Mouse (Mus musculus) neural tube, embryonic 11.5 days (tissue): ENCODE data around the gene Lztr1. TPM values are rescaled to one million over a fixed set of nuclear protein-coding genes. Genes with fewer than 3 reads are reported as not detected.
A peak's percentile ranks its signal among the peaks of the same experiment; 100 is the strongest.
"Not testable (repeated sequence)": the region's sequence is repeated elsewhere in the genome, so short reads cannot be mapped to it uniquely, and the experiment has no call there.

Source experiments
- ATAC-seq: fragments of 200-750 bp; cut with Nextera tagmentation; 2 replicates; pipeline ENCODE4 v1.8.0; 2017; ENCODE audit warnings: moderate number of reproducible peaks, mild to moderate bottlenecking, moderate TSS enrichment, moderate library complexity; ENCODE audit not compliant: insufficient read depth, low FRiP score, low TSS enrichment
- DNase-seq: peaks from one replicate; pipeline ENCODE4 v3.0.0-alpha.2; 2015; ENCODE audit warnings: low spot score
- H3K27ac ChIP-seq: fragments of 300-500 bp; sonication (generic); 2 replicates; pipeline ENCODE4 v1.5.1; 2014; ENCODE audit warnings: low read depth, mild to moderate bottlenecking, low read length
- H3K27me3 ChIP-seq: fragments of 300-500 bp; sonication (generic); 2 replicates; pipeline ENCODE4 v1.6.1; 2014; ENCODE audit warnings: mild to moderate bottlenecking, low read length, mixed read lengths; ENCODE audit not compliant: control insufficient read depth, insufficient read depth
- H3K36me3 ChIP-seq: fragments of 300-500 bp; sonication (generic); 2 replicates; pipeline ENCODE4 v1.6.1; 2014; ENCODE audit warnings: mild to moderate bottlenecking, low read length, moderate library complexity, mixed read lengths; ENCODE audit not compliant: control insufficient read depth, insufficient read depth
- H3K4me1 ChIP-seq: fragments of 300-500 bp; sonication (generic); 2 replicates; pipeline ENCODE4 v1.6.1; 2014; ENCODE audit warnings: low read length, mixed read lengths; ENCODE audit not compliant: control insufficient read depth, insufficient read depth
- H3K4me2 ChIP-seq: fragments of 300-500 bp; sonication (generic); 2 replicates; pipeline ENCODE4 v1.6.1; 2014; ENCODE audit warnings: low read depth, mild to moderate bottlenecking, moderate library complexity
- H3K4me3 ChIP-seq: fragments of 300-500 bp; sonication (generic); 2 replicates; pipeline ENCODE4 v1.5.1; 2014; ENCODE audit warnings: low read depth, low read length
- H3K9ac ChIP-seq: fragments of 300-500 bp; sonication (generic); 2 replicates; pipeline ENCODE4 v1.6.1; 2014; ENCODE audit warnings: mild to moderate bottlenecking, low read length
- H3K9me3 ChIP-seq: fragments of 300-500 bp; sonication (generic); 2 replicates; pipeline ENCODE4 v1.6.1; 2016; ENCODE audit warnings: low read length; ENCODE audit not compliant: control insufficient read depth
- WGBS: fragments of 180-500 bp; shearing (Covaris S2); extraction: QIAGEN DNeasy Blood & Tissue Kit; methylation state at CpG from one replicate; pipeline ENCODE4 v1.1.7; 2014; 5-methylcytosine and 5-hydroxymethylcytosine counted together
- polyA plus RNA-seq: library from polyadenylated mRNA; unstranded; fragments of >200 nt; fragmentation: Nextera tagmentation; extraction: Ambion mirVana; gene quantifications from 2 replicates; pipeline ENCODE4 v1.2.1, GENCODE M21; 2014

Lztr1 gene
- polyA plus RNA-seq, 1 experiment from 2014 or later = 92.7 TPM

DNA sequence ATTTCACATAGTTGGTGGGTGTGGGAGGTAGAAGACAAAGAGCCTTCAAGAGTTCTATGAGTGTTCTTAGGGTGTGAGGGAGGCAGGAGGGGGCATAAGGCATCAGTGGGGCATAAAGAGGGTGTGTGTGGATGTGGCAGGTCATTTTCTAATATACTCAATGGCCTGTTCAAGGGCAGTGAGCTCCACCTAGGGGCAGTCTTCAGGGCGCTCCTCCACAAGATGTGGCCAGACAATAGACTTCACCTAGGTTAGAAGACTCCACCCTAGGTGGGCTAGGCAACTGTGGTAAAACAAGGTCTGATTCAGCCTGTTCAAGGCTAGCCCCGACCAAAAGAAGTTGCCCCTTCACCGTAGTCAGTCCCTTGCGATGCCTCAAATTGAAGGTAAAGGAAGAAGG, 23.8 kb downstream of the Lztr1 start:
- H3K4me2 ChIP-seq = no peak overlapping the region; the same call in 1 of the 2 replicates
- WGBS = 53% methylated on average over 4 of the region's 4 CpGs
- DNase-seq = no peak

DNA sequence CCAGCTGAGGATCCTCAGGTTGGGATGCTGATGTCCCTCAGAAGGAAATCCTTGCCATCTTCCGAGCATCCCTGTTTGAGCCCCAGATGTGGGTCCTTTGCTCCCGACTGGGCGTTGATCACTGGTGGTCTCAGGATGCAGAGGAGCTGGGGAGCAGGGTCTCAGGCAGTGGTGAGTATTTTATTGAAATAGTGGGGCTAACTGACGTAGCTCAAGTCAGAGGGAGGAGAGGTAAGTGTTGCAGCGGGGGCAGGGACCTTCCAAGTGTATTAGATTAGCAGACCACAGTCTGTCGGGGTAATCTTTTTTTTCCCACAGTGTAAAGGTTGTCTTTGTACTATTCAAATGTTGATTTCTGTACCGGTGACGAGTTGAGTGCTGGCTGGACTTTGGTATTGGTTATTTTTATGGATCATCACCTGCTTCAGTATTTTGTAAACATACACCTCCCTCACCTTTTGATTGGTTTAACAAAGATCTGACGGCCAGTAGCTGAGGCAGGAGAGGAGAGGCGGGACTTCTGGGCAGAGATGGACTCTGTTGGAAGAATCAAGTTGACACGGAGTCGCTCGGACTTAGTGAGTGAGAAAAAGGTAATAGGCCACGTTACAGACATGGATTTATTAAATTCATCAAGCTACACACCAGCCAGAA, 24.3 kb downstream of the Lztr1 start:
- Histone ChIP-seq H3K4me3 (no peak overlapping the region), H3K36me3 (peaks cover 4% of the 10 kb centered on the region), H3K4me2 (no peak overlapping the region), H3K27me3 (no peaks in the 10 kb centered on the region), H3K9me3 (no peaks in the 10 kb centered on the region), H3K9ac (no peak overlapping the region), H3K4me1 (peaks cover 6% of the 10 kb centered on the region; the same call in 1 of the 2 replicates), H3K27ac (no peak overlapping the region)
- ATAC-seq (no peak), DNase-seq (no peak)
- WGBS = 69% methylated on average over 14 of the region's 14 CpGs

More for the DNA sequence above, 23.8 kb downstream of the Lztr1 start:
- ATAC-seq = no peak
- Histone ChIP-seq H3K9me3 (no peaks in the 10 kb centered on the region), H3K4me1 (peaks cover 6% of the 10 kb centered on the region; the same call in 1 of the 2 replicates), H3K4me3 (no peak overlapping the region), H3K9ac (no peak overlapping the region), H3K36me3 (peaks cover 8% of the 10 kb centered on the region), H3K27me3 (no peaks in the 10 kb centered on the region), H3K27ac (no peak overlapping the region)

- Histone ChIP-seq H3K9ac (no peak overlapping the region), H3K4me1 (peaks cover 4% of the 10 kb centered on the region; the same call in 1 of the 2 replicates), H3K27ac (no peak overlapping the region), H3K36me3 (no peaks in the 10 kb centered on the region), H3K27me3 (no peaks in the 10 kb centered on the region), H3K9me3 (no peaks in the 10 kb centered on the region), H3K4me2 (no peak overlapping the region), H3K4me3 (no peak overlapping the region)
- ATAC-seq (no peak), DNase-seq (no peak)
- WGBS = 84% methylated on average over 3 of the region's 3 CpGs
These were observed 28.1 kb downstream of the Lztr1 start for GRCm38 (mm10) chr16:17536584-17536983.

- Histone ChIP-seq H3K27me3 (no peaks in the 10 kb centered on the region), H3K4me3 (no peak overlapping the region)
- no peak for ATAC-seq
These were observed 34.1 kb downstream of the Lztr1 start for GRCm38 (mm10) chr16:17542632-17543031.

GRCm38 (mm10) chr16:17552837-17553236, 44.3 kb downstream of the Lztr1 start:
- Histone ChIP-seq H3K36me3 (no peaks in the 10 kb centered on the region), H3K9ac (no peak overlapping the region), H3K4me1 (peaks cover 3% of the 10 kb centered on the region; the same call in 1 of the 2 replicates), H3K9me3 (no peaks in the 10 kb centered on the region), H3K27ac (no peak overlapping the region), H3K4me2 (no peak overlapping the region), H3K27me3 (no peaks in the 10 kb centered on the region), H3K4me3 (no peak overlapping the region)
- ATAC-seq (no peak), DNase-seq (no peak)
- 80% methylated on average over 7 of the region's 7 CpGs for WGBS

More at GRCm38 (mm10) chr16:17542632-17543031, 34.1 kb downstream of the Lztr1 start:
- no peaks in the 10 kb centered on the region for H3K9me3 ChIP-seq
- 79% methylated on average over 2 of the region's 2 CpGs for WGBS
- H3K4me1 ChIP-seq = no peaks in the 10 kb centered on the region
- H3K36me3 ChIP-seq = no peaks in the 10 kb centered on the region
- no peak for DNase-seq
- H3K4me2 ChIP-seq = no peak overlapping the region
- no peak overlapping the region for H3K27ac ChIP-seq
- H3K9ac ChIP-seq = no peak overlapping the region

DNA sequence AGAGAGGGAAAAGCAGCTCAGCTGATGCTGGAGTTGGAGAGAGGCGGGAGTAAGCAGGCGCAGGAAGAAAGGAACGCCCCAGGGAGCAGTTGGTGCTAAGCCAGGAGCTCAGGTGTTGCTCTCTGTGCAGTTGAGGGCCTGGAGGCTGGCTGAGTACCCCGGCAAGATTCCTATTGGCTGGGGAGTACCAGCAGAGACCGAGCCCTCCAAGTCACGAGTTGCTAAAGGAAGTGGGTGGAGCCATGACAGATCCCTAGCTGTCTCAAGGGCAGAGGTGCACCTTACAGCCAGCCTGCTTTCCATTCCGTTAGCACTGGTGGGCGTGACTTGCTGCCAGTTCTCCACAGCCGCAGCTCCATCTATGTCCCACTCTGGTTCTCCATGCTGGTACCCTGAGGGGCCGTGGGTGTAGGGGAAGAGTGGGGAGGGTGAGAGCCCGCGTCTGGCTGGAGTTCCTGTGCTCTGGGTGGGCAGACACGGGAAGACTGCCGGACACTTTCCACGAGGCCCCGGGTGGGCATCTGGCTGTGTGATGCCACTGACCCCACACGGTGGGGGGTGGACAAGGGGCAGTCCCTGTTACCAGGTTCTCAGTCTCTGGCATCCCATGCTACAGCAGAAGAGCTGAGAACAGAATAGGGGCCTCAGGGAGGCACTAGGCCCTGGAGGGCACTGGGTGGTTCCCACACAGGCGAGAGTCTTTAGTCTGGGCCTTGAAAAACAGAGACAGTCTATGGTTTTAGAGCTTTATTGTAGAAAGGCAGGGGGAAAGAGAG, 45.6 kb downstream of the Lztr1 start:
- peaks cover 13% of the 10 kb centered on the region for H3K4me1 ChIP-seq
- DNase-seq = peak; percentile 33
- no peaks in the 10 kb centered on the region for H3K36me3 ChIP-seq
- ATAC-seq = peak; percentile 66
- WGBS = 7% methylated on average over 18 of the region's 18 CpGs
- no peaks in the 10 kb centered on the region for H3K9me3 ChIP-seq
- peak overlapping the region; percentile 61; the same call in 1 of the 2 replicates for H3K27ac ChIP-seq
- no peak overlapping the region for H3K4me3 ChIP-seq
- H3K27me3 ChIP-seq = no peaks in the 10 kb centered on the region
- no peak overlapping the region; the same call in 1 of the 2 replicates for H3K9ac ChIP-seq
- H3K4me2 ChIP-seq = peak overlapping the region; percentile 36

- peak; percentile 45; the same call in 1 of the 2 replicates for ATAC-seq
- H3K9ac ChIP-seq, H3K4me3 ChIP-seq, H3K27me3 ChIP-seq, H3K36me3 ChIP-seq, H3K9me3 ChIP-seq: not testable (repeated sequence)
- Histone ChIP-seq H3K4me2 (peak overlapping the region; percentile 36; the same call in 1 of the 2 replicates), H3K27ac (peak overlapping the region; percentile 61; the same call in 1 of the 2 replicates), H3K4me1 (peaks cover 16% of the 10 kb centered on the region)
- WGBS = 16% methylated on average over 4 of the region's 4 CpGs
- peak; percentile 25 for DNase-seq
These were observed 46.2 kb downstream of the Lztr1 start for GRCm38 (mm10) chr16:17554702-17555101.

DNA sequence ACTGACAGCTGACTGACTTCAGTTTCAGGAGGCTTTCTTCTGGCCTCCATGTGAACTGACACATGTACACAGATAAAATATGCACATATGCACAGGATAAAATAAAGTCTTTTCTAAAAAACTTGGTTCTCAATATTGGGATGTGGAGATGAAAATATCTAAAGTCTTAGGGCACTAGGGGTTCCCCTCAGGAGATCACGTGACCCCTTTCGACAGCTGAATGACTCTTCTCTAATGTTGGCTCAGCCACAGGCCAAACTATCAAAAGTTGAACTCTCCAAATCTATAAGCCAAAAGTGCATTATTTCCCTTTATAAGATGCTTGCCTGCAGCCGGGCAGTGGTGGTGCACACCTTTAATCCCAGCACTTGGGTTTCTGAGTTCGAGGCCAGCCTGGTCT, 47.7 kb downstream of the Lztr1 start:
- Histone ChIP-seq H3K27ac (no peak overlapping the region), H3K9ac (no peak overlapping the region), H3K36me3 (no peaks in the 10 kb centered on the region), H3K4me2 (no peak overlapping the region), H3K9me3 (no peaks in the 10 kb centered on the region), H3K27me3 (0 out of 2 replicates have a peak, but pooled peaks cover 2% of the 10 kb centered on the region), H3K4me1 (peaks cover 21% of the 10 kb centered on the region), H3K4me3 (no peak overlapping the region)
- DNase-seq = no peak
- no peak for ATAC-seq
- 87% methylated on average over 4 of the region's 4 CpGs for WGBS
